Mouse (Mus musculus): Measurements from ENCODE around the gene Rom1. TPM values are rescaled to one million over a fixed set of nuclear protein-coding genes. Genes with fewer than 3 reads are reported as not detected.
"Not testable (repeated sequence)": the region's sequence is repeated elsewhere in the genome, so short reads cannot be mapped to it uniquely, and the experiment has no call there.

The Rom1 gene
- 3.2 and 5.2 TPM in 2 replicates for polyA plus RNA-seq (2016; fragmentation: Nextera tagmentation; extraction: Ambion mirVana)

DNA sequence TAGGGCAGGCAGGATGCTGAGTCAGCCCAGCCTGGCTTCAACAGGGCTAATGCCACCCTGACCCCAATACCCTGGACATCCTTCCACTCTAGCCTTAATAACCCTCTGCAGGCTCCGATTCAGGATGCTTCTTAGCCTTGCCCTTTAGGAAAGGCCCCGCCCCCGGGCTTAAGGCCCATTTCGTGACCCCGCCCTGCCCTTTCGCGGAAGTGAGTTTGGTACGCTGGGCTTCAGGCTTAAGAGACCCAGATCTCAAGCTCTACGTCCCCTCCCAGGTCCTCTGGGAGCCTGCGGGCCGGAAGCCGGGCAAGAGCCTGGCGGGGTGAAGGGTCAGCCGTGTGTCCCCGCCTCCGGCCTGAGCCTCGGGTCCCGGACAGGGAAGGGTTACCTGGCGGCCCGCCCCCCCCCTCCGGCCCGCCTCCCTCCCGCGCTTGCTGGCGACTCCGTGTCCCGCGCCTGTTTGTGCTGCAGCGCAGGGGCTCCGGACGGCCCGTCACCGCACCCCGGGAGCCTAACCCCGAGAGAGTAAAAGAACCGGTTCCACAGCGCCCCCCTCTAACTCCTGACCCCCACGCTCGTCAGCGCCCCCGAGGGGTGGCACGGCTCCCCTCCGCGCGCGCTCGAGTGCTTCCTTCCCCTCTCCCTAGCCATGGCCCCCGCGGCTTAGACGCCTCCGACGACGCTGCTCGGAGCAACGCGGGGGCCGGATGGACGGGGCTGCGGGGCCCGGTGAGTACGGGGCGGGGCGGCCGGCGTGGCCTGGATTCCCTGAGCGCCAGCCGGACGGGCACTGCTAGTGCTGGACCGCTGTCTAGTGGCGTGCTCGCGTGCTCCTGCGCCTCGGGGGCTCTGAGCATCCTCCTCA, at the start of gene Rom1, which contains the start of gene Eml3:
Gene Rom1 (minus strand): TSS at position 133 of the 865 bp plus-strand sequence.
Gene Eml3 (plus strand): TSS at position 329 of the 865 bp plus-strand sequence.
- Histone ChIP-seq H3K4me1 (peaks cover 18% of the 10 kb centered on the region), H3K36me3 (peaks cover 53% of the 10 kb centered on the region), H3K27ac (peak within 1 kb of the TSS; percentile 92), H3K27me3 (ENCODE audit: insufficient read depth, poor library complexity, severe bottlenecking) (no peaks in the 10 kb centered on the region), H3K9me3 (no peaks in the 10 kb centered on the region), H3K4me3 (peak within 1 kb of the TSS; percentile 82)
- under 1% methylated on average over 73 of the region's 74 CpGs for WGBS
- DNase-seq (ENCODE audit: low spot score), result peak; percentile 94

DNA sequence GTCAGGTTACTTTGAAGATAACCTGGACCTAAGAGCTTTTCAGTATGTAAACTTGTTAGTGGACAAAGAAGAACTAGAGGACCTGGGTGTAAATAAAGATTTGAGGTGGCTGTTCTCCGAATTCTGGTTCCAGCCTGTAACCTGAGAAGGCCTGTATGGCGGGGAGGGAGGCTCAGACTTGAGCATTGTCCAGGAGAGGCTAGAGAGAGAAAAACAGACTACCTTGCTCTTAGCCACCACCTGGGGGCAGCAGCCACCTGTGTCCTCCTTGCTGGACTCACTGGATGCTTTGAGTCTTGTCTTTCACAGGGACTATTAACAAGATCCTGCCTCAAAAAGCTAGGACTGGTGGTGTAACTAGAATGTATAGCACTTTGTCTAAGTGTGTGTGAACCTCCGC, 47.4 kb upstream of the Rom1 start:
- H3K9me3 ChIP-seq, result no peaks in the 10 kb centered on the region
- H3K27ac ChIP-seq, result no peak overlapping the region
- peaks cover 12% of the 10 kb centered on the region for H3K4me1 ChIP-seq
- H3K36me3 ChIP-seq, result peaks cover 96% of the 10 kb centered on the region
- WGBS, result 56% methylated on average over 3 of the region's 3 CpGs
- no peak overlapping the region for H3K4me3 ChIP-seq
- DNase-seq (ENCODE audit: low spot score), result no peak
- H3K27me3 ChIP-seq (ENCODE audit: insufficient read depth, poor library complexity, severe bottlenecking), result no peaks in the 10 kb centered on the region

DNA sequence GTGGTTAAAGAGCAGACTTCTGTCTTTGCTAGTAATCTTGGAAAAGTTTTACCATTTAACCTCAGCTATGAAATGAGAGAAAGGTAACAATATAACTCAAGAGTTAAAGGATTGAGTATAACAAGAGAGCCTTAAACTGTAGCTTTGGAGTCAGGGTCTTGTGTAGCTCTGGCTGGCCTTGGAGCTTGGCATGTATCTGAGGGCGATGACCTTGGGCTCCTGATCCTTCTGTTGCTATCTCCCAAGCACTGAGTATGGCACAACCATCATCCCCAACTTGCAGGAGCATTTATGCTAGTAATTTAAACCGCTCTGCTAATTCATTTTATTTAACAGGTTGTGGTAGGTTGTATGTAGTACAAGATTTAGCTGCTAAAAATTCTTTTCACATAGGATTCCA, 46.3 kb upstream of the Rom1 start:
- Histone ChIP-seq H3K27ac (no peak overlapping the region), H3K4me1 (peaks cover 3% of the 10 kb centered on the region), H3K36me3 (peaks cover 100% of the 10 kb centered on the region), H3K4me3 (no peak overlapping the region), H3K9me3 (no peaks in the 10 kb centered on the region), H3K27me3 (ENCODE audit: insufficient read depth, poor library complexity, severe bottlenecking) (no peaks in the 10 kb centered on the region)
- 95% methylated on average over 2 of the region's 2 CpGs for WGBS
- DNase-seq (ENCODE audit: low spot score), result no peak

DNA sequence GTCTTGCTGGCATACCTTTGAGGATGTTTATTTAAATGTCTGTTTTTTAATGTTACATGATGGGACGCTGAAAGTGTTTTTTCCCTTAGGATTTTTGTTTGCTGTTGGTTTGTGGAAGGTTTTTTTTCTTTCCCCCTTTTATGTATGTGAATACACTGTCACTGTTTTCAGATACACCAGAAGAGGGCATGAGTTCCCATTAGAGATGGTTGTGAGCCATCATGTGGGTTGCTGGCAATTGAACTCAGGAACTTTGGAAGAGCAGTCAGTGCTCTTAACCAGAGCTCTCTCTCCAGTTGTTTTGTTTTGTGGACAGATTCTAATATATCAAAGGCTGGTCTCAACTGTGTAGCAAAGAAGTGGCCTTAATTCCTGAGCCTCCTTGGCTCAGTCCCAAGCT, 45.5 kb upstream of the Rom1 start:
- H3K27me3 ChIP-seq (ENCODE audit: insufficient read depth, poor library complexity, severe bottlenecking), result no peaks in the 10 kb centered on the region

DNA sequence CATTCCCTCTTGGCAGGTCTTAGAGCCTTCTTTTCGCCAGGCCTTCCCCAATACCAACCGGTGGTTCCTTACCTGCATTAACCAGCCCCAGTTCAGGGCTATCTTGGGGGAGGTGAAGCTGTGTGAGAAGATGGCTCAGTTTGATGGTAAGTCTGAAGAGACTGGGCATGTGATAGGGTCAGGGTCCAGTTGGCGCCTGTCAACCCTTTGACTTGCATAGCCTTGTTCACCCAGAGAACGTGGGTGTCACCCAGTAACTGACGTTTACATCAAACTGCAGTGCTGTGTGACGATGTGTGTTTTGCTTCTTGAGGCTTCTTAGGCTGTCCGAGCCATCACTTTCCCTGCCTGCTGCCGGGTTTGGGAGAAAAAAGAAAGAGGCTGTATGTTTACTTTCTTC, 43.3 kb upstream of the Rom1 start:
- not testable (repeated sequence) for H3K4me3 ChIP-seq; H3K27me3 ChIP-seq (ENCODE audit: insufficient read depth, poor library complexity, severe bottlenecking); DNase-seq (ENCODE audit: low spot score); H3K9me3 ChIP-seq; H3K27ac ChIP-seq; H3K4me1 ChIP-seq
- H3K36me3 ChIP-seq, result peaks cover 91% of the 10 kb centered on the region
- 88% methylated on average over 8 of the region's 8 CpGs for WGBS

More for the DNA sequence above, 45.5 kb upstream of the Rom1 start:
- DNase-seq (ENCODE audit: low spot score), result no peak
- H3K4me1 ChIP-seq, result no peaks in the 10 kb centered on the region; the same call in 1 of the 2 replicates
- H3K36me3 ChIP-seq, result peaks cover 100% of the 10 kb centered on the region
- no peak overlapping the region for H3K4me3 ChIP-seq
- H3K27ac ChIP-seq, result no peak overlapping the region
- no peaks in the 10 kb centered on the region for H3K9me3 ChIP-seq
- WGBS, result 90% methylated on average over 1 of the region's 1 CpGs

DNA sequence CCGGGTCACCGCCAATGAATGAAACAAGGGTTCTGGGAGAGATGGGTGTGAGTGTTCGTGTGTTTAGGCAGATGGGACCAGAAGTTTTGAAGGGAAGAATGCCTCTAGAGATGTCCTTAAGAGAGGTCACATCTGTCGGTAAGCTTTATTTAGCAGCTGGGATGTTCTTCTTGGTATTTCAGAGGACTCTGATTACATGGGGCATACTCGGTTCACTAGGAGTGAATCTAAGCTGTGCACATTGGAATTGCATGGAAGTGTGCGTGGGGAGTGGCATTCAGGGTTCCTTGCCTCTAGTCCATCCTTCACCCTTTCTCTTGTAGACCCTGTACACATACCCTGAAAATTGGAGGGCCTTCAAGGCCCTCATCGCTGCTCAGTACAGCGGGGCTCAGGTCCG, 38.7 kb upstream of the Rom1 start:
- Histone ChIP-seq H3K27me3 (ENCODE audit: insufficient read depth, poor library complexity, severe bottlenecking) (no peaks in the 10 kb centered on the region), H3K27ac (peak overlapping the region; percentile 92), H3K4me1 (peaks cover 19% of the 10 kb centered on the region), H3K36me3 (peaks cover 76% of the 10 kb centered on the region), H3K9me3 (no peaks in the 10 kb centered on the region), H3K4me3 (peak overlapping the region; percentile 89)
- no peak for DNase-seq (ENCODE audit: low spot score)
- 6% methylated on average over 9 of the region's 9 CpGs for WGBS

DNA sequence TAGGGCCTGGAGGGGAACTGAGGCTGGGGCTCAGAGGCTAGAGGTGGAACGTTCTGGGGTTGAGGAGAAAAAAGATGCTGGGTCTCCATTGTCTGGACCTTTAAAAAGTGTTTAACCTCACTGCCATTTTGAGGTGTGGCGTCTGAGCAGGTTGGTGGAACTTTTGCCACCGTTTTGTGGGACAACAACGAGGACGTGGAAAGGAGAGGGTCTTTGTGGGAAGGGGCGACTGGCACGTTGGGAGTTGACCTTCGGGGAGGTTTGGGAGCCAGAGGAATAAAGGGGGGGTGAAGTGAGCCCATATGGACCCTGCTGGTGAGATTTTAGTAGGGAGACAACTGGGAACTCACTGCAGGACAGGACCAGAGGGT, 38.2 kb upstream of the Rom1 start:
- H3K4me1 ChIP-seq, result peaks cover 19% of the 10 kb centered on the region
- peak overlapping the region; percentile 92 for H3K27ac ChIP-seq
- no peaks in the 10 kb centered on the region for H3K9me3 ChIP-seq
- no peaks in the 10 kb centered on the region for H3K27me3 ChIP-seq (ENCODE audit: insufficient read depth, poor library complexity, severe bottlenecking)
- peak overlapping the region; percentile 89 for H3K4me3 ChIP-seq
- DNase-seq (ENCODE audit: low spot score), result no peak
- 2% methylated on average over 8 of the region's 8 CpGs for WGBS
- peaks cover 76% of the 10 kb centered on the region for H3K36me3 ChIP-seq

DNA sequence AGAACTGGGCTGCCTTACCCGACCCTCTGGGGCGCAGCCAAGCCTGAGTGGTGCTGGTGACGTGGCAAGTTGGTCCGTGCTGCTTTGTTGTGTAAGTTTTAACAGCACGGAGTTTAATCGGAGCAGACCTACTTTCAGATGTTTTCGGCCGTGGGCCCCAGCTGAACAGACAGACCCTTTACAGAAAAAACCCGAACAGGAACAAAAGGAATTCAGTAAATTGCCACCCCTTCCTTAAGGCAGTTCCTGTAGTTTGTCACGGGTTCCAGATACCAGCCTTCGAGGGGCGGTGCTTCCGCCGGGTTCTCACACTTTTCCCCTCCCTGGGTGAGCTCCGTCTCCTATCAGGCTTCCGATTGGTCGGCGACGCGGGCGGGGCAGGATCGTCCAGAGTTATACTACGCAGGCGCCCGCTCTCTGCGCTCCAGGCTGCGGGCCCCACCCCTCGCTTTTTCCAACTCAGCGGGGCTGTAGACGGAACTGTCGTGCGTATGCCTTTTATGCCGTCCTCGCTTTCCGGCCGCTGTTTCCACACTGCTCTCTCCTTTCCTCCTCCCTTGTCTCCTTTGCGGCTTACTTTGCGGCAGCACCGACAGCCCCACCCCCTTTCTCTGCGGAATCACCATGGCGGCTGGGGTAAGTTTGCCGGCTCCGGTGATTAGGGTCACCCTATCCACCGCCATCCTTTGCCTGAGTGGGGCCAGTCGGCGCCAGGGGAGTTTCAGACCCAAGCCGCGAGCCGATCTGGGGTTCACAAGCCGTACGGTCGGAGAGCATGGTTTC, 37.6 kb upstream of the Rom1 start, which contains the start of gene Eef1g:
Gene Eef1g (plus strand): TSS at position 452 of the 783 bp plus-strand sequence.
- peaks cover 76% of the 10 kb centered on the region for H3K36me3 ChIP-seq
- DNase-seq (ENCODE audit: low spot score), result peak; percentile 100

DNA sequence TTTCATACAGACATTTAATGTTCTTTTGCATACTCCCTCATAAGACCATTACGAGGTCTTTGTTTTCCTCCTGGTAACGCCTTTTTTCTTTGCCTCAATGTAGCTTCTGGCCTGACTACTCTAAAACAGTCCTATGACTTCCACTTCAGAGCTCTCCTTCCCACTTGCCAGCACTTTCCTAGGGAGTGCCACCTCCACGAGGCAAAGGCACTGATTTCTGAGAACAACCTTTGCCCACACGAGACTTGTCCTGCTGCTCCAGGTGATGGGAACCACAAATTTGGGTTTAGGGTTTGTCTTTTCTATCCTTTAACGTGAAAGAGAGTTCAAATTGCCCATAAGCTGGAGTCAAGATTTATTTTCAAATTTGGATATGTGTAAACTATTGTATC, 37.0 kb upstream of the Rom1 start:
- Histone ChIP-seq H3K4me1 (peaks cover 19% of the 10 kb centered on the region), H3K27me3 (ENCODE audit: insufficient read depth, poor library complexity, severe bottlenecking) (no peaks in the 10 kb centered on the region), H3K27ac (peak overlapping the region; percentile 92), H3K9me3 (no peaks in the 10 kb centered on the region), H3K36me3 (peaks cover 76% of the 10 kb centered on the region), H3K4me3 (peak overlapping the region; percentile 89)
- WGBS, result 40% methylated on average over 5 of the region's 5 CpGs
- no peak for DNase-seq (ENCODE audit: low spot score)

More for the DNA sequence above, 37.6 kb upstream of the Rom1 start, which contains the start of gene Eef1g:
- Histone ChIP-seq H3K27ac (peak within 1 kb of the TSS; percentile 92), H3K4me3 (peak within 1 kb of the TSS; percentile 89), H3K4me1 (peaks cover 19% of the 10 kb centered on the region), H3K27me3 (ENCODE audit: insufficient read depth, poor library complexity, severe bottlenecking) (no peaks in the 10 kb centered on the region), H3K9me3 (no peaks in the 10 kb centered on the region)
- WGBS, result under 1% methylated on average over 52 of the region's 52 CpGs

DNA sequence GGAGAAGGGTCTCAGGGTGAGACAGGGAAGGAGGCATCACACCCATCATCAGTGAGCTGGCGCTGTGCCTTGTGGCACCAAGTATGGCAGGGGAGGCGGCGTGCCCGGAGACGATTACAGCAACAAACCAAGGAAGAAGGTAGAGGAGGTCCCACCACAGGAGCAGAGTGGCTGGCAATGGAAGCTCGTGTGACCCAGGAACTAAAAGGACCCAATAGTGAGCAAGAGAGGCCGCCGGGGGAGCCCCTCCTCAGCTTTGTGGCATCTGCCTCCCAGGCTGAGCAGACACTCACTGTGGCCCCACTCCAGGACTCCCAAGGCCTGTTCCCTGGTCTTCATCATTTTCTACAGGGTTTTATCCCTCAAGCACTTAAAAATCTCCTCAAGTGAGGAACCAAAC, 36.6 kb upstream of the Rom1 start:
- Histone ChIP-seq H3K27me3 (ENCODE audit: insufficient read depth, poor library complexity, severe bottlenecking) (no peaks in the 10 kb centered on the region), H3K9me3 (no peaks in the 10 kb centered on the region), H3K27ac (peak overlapping the region; percentile 92), H3K4me1 (peaks cover 19% of the 10 kb centered on the region), H3K4me3 (peak overlapping the region; percentile 89), H3K36me3 (peaks cover 76% of the 10 kb centered on the region)
- DNase-seq (ENCODE audit: low spot score), result no peak
- 71% methylated on average over 8 of the region's 8 CpGs for WGBS

DNA sequence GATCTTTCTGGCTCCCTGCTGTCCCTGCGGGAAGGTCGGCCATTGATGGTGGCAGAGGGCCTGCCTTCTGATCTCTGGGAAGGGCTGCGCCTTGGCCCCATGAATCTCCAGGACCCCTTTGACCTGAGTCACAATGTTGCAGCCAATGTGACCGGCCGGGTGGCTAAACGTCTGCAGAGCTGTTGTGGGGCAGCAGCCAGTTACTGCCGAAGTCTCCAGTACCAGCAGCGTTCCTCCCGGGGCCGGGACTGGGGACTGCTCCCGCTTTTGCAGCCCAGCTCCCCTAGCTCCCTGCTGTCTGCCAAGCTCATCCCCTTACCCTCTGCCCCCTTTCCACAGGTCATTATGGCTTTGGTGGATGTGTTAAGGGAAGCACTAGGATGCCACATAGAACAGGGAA, 35.9 kb upstream of the Rom1 start:
- DNase-seq (ENCODE audit: low spot score), result no peak
- H3K4me1 ChIP-seq, result peaks cover 19% of the 10 kb centered on the region
- no peaks in the 10 kb centered on the region for H3K27me3 ChIP-seq (ENCODE audit: insufficient read depth, poor library complexity, severe bottlenecking)
- WGBS, result 84% methylated on average over 11 of the region's 11 CpGs
- H3K9me3 ChIP-seq, result no peaks in the 10 kb centered on the region
- H3K4me3 ChIP-seq, result no peak overlapping the region; the same call in 1 of the 2 replicates
- H3K36me3 ChIP-seq, result peaks cover 76% of the 10 kb centered on the region
- no peak overlapping the region for H3K27ac ChIP-seq

DNA sequence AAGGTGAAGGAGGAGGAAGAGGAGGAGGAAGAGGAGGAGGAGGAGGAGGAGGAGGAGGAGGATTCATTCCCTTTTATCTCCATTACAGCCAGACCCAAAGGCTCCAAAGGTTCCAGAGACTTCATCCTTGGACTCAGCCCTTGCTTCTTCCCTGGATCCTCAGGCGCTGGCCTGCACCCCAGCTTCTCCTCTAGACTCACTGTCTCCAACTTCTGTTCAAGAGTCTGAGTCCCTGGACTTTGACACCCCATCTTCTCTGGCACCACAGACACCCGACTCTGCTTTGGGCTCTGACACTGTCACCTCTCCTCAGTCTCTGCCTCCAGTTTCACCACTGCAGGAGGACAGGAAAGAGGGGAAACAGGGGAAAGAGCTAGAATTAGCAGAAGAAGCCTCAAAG, 33.1 kb upstream of the Rom1 start:
- DNase-seq (ENCODE audit: low spot score), result no peak
- peaks cover 13% of the 10 kb centered on the region for H3K4me1 ChIP-seq
- H3K9me3 ChIP-seq, result no peaks in the 10 kb centered on the region
- peaks cover 83% of the 10 kb centered on the region for H3K36me3 ChIP-seq
- WGBS, result 85% methylated on average over 2 of the region's 2 CpGs
- no peaks in the 10 kb centered on the region for H3K27me3 ChIP-seq (ENCODE audit: insufficient read depth, poor library complexity, severe bottlenecking)
- no peak overlapping the region for H3K4me3 ChIP-seq
- H3K27ac ChIP-seq, result no peak overlapping the region

DNA sequence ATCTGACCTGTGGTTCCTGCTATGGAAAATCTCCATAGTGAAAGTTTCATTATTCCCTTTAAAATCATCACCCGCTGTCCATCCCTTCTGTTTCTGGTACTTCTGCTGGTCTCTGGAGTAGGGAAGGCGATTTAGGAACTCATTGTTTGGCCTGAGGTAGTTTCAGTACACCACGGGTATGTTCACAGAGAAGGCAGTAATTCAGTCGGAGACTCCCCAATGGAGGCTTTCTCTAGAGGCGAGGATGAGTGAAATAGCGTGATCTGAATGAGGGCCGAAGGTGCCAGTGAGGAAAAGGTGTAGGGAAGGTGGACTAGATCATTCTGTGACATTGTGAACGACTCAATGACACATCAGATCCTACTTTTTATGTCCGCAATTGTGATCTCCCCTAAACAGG, 25.0 kb upstream of the Rom1 start:
- Histone ChIP-seq H3K27ac (peak overlapping the region; percentile 90), H3K4me1 (peaks cover 6% of the 10 kb centered on the region; the same call in 1 of the 2 replicates), H3K36me3 (peaks cover 69% of the 10 kb centered on the region), H3K4me3 (peak overlapping the region; percentile 87), H3K27me3 (ENCODE audit: insufficient read depth, poor library complexity, severe bottlenecking) (no peaks in the 10 kb centered on the region), H3K9me3 (no peaks in the 10 kb centered on the region)
- WGBS, result 10% methylated on average over 9 of the region's 9 CpGs
- DNase-seq (ENCODE audit: low spot score), result no peak

Measured in heart, embryonic 10.5 days (tissue).